Mouse (Mus musculus): ENCODE results near the gene Syce3. TPM values are rescaled to one million over a fixed set of nuclear protein-coding genes. Genes with fewer than 3 reads are reported as not detected.

Syce3 gene
- polyA plus RNA-seq, 1 experiment from 2014 or later, result not detected

DNA sequence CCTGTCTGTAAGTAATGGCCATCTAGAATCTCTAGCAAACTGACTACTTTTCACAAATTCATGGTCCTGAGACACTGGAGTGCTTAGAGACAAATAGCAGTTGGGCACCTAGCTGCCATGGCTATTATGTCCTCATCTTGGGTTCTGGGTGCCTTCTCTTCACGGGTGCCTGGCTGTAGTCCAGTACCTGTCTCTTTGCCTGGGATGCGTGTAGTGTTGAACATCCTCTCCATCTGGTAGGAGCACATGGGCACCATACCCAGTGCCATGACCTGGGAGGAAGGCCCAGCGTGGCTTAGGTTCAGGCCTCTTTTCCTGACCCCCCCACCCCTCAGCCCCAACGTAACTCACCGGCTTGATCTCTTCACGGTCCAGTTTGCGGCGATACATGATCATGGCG lies 11.6 kb upstream of the Syce3 start:
- H3K4me1 ChIP-seq (replicated peaks), result peaks cover 34% of the 10 kb centered on the region
- ATAC-seq (ENCODE audit: insufficient number of reproducible peaks, low FRiP score), result no peak
- H3K36me3 ChIP-seq, result peaks cover 86% of the 10 kb centered on the region
- H3K4me3 ChIP-seq, result no peak overlapping the region
- H3K9ac ChIP-seq, result no peak overlapping the region
- 89% methylated on average over 9 of the region's 9 CpGs for WGBS
- no peaks in the 10 kb centered on the region for H3K9me3 ChIP-seq (replicated peaks)
- H3K27ac ChIP-seq (ENCODE audit: poor library complexity, severe bottlenecking), result no peak overlapping the region
- no peak overlapping the region for H3K4me2 ChIP-seq
- no peaks in the 10 kb centered on the region for H3K27me3 ChIP-seq (replicated peaks)

DNA sequence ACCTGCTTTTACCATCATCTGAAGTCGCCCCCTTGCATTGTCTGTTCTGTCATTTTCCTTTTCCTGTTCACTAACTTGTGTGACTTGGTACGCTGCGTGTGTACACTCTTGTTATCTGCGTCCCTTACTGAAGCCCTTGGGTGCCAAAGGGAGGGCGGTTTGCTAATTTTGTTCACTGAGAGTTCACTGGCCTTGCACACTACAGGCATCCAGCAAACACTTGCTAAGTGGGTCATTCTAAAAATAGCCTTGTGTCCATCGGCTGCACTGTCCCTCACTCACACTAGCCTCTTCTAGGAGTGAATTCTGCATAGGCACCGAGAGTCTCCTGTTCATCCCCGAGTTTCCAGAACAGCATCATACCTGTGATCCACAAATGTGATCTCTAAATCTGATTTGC lies 5.0 kb upstream of the Syce3 start:
- Histone ChIP-seq H3K27ac (ENCODE audit: poor library complexity, severe bottlenecking) (peak overlapping the region; percentile 81), H3K4me2 (peak overlapping the region; percentile 35), H3K9me3 (replicated peaks) (no peaks in the 10 kb centered on the region; the same call in 1 of the 2 replicates), H3K4me3 (no peak overlapping the region), H3K9ac (no peak overlapping the region), H3K4me1 (replicated peaks) (peaks cover 19% of the 10 kb centered on the region), H3K36me3 (peaks cover 42% of the 10 kb centered on the region), H3K27me3 (replicated peaks) (no peaks in the 10 kb centered on the region)
- 46% methylated on average over 8 of the region's 8 CpGs for WGBS
- ATAC-seq (ENCODE audit: insufficient number of reproducible peaks, low FRiP score), result no peak

DNA sequence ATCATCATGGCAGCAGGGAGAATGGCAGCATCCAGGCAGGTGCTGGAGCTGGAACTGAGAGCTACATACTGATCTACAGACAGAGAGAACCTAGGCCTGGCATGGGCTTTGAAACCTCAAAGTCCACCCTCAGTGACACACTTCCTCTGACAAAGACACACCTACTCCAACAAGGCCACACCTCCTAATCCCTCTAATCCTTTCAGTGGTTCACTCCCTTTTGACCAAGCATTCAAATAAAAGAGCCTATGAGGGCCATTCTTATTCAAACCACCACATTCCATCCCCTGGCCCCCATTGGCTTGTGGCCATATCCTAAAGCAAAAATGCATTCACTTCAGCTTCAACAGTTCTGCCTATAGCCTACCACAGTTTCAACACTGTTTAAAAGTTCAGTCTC lies 3.6 kb downstream of the Syce3 start:
- no peak for ATAC-seq (ENCODE audit: insufficient number of reproducible peaks, low FRiP score)

DNA sequence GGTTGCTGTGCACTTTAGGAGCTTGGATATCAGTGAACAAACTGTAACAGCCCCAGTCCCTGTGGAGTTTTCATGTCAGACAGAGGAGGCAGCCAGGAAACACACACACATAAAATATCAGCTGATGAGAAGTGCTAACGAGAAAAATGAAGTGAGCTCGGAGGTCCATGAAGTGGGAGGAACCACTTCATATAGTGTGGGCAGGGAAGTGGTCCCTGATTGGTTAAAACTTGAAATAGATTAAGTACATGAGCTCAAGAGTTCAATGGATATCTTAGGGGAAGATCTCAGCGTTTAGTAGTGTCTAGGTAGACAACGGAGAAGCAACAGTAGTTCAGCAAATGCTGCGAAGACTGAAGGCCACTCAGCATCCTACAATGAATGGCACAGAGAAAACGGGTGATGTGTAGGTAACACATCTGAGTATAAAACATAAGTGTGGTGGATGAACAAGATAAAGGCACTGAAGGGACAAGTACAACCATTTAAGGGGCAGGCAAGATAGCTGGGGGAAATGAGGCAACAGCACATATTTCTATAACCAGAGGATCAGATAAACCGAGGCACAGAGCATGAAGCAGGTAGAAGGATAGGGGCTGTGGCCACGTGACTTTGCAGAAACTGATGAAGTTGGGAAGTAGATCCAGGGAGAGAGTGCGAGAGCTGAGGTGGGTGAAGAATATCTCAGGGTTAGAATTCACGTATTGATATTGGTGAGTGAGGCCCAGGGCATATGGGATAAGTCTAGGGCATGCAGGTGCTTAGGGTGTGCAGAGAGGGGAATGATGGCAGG lies 5.3 kb downstream of the Syce3 start:
- ATAC-seq (ENCODE audit: insufficient number of reproducible peaks, low FRiP score), result no peak
- Histone ChIP-seq H3K27ac (ENCODE audit: poor library complexity, severe bottlenecking) (no peak overlapping the region), H3K36me3 (no peaks in the 10 kb centered on the region), H3K9ac (no peak overlapping the region), H3K27me3 (replicated peaks) (no peaks in the 10 kb centered on the region), H3K4me3 (no peak overlapping the region), H3K4me2 (no peak overlapping the region), H3K4me1 (replicated peaks) (no peaks in the 10 kb centered on the region), H3K9me3 (replicated peaks) (peaks cover 31% of the 10 kb centered on the region)
- 76% methylated on average over 10 of the region's 10 CpGs for whole genome bisulfite sequencing

More for the DNA sequence above, 3.6 kb downstream of the Syce3 start:
- H3K27ac ChIP-seq (ENCODE audit: poor library complexity, severe bottlenecking), result no peak overlapping the region
- H3K4me2 ChIP-seq, result no peak overlapping the region
- H3K4me1 ChIP-seq (replicated peaks), result no peaks in the 10 kb centered on the region
- H3K9ac ChIP-seq, result no peak overlapping the region
- peaks cover 32% of the 10 kb centered on the region for H3K9me3 ChIP-seq (replicated peaks)
- no peaks in the 10 kb centered on the region for H3K27me3 ChIP-seq (replicated peaks)
- no peak overlapping the region for H3K4me3 ChIP-seq
- no peaks in the 10 kb centered on the region for H3K36me3 ChIP-seq

DNA sequence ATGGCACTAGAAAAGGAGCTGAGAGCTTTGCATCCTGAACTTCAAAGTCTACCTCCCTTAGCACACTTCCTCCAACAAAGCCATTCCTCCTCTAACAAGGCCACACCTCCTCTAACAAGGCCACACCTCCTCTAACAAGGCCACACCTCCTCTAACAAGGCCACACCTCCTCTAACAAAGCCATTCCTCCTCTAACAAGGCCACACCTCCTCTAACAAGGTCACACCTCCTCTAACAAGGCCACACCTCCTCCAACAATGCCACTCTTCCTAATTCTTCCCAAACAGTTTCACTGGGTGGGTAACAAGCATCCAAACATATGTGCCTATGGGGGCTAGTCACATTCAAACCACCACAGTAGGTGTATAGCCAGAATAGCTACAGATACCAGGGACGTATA lies 7.8 kb downstream of the Syce3 start:
- Histone ChIP-seq H3K4me3 (no peak overlapping the region), H3K4me2 (no peak overlapping the region), H3K36me3 (no peaks in the 10 kb centered on the region), H3K27ac (ENCODE audit: poor library complexity, severe bottlenecking) (no peak overlapping the region), H3K4me1 (replicated peaks) (no peaks in the 10 kb centered on the region), H3K9ac (no peak overlapping the region), H3K9me3 (replicated peaks) (peaks cover 11% of the 10 kb centered on the region; the same call in 1 of the 2 replicates), H3K27me3 (replicated peaks) (no peaks in the 10 kb centered on the region)
- no peak for ATAC-seq (ENCODE audit: insufficient number of reproducible peaks, low FRiP score)
- 98% methylated on average over 1 of the region's 1 CpGs for WGBS

DNA sequence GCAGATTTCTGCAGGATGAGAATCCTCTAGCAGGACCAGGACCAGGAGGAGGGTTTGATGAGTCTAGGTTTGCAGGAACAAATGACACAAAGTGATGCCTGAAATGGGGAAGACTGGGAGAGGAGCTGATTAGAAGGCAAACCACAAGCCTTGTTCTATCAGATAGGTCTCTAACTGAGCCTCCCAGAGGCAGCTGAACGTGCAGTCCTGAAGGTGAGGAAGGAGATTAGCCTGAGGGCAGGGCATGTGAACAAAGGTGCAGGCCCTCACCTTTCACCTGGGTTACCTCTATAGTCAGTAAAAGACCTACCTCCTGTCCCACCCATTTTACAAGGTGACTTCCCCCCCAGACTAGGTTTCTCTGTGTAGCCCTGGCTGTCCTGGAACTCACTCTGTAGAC lies 10.6 kb downstream of the Syce3 start:
- 55% methylated on average over 1 of the region's 1 CpGs for WGBS
- no peak overlapping the region for H3K9ac ChIP-seq
- 0 out of 2 replicates have a peak, but pooled peaks cover 2% of the 10 kb centered on the region for H3K9me3 ChIP-seq (replicated peaks)
- H3K27me3 ChIP-seq (replicated peaks), result no peaks in the 10 kb centered on the region
- ATAC-seq (ENCODE audit: insufficient number of reproducible peaks, low FRiP score), result no peak
- no peak overlapping the region for H3K27ac ChIP-seq (ENCODE audit: poor library complexity, severe bottlenecking)
- no peaks in the 10 kb centered on the region for H3K4me1 ChIP-seq (replicated peaks)
- H3K4me2 ChIP-seq, result no peak overlapping the region
- no peaks in the 10 kb centered on the region for H3K36me3 ChIP-seq
- H3K4me3 ChIP-seq, result no peak overlapping the region

DNA sequence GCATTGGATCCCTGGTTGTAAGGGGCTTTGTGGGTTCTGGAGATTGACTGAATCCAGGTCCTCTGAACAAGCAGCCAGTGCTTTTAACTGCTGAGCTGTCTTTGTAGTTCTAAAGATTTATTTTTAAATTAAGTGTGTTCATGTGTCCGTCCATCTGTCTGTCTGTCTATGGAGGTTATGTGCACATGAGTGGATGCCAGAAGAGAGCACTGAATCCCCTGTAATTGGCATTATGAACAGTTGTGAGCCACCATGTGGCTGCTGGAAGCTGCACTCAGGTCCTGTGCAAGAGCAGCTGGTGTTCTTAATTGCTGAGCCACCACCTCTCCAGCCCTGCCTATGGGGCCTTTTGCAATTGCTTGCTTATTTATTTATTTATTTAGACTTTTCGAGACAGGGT lies 12.2 kb downstream of the Syce3 start:
- Histone ChIP-seq H3K9ac (no peak overlapping the region), H3K27me3 (replicated peaks) (no peaks in the 10 kb centered on the region), H3K9me3 (replicated peaks) (no peaks in the 10 kb centered on the region), H3K4me2 (no peak overlapping the region), H3K4me3 (no peak overlapping the region), H3K4me1 (replicated peaks) (no peaks in the 10 kb centered on the region), H3K27ac (ENCODE audit: poor library complexity, severe bottlenecking) (no peak overlapping the region), H3K36me3 (no peaks in the 10 kb centered on the region)
- no peak for ATAC-seq (ENCODE audit: insufficient number of reproducible peaks, low FRiP score)
- 85% methylated on average over 2 of the region's 2 CpGs for WGBS

DNA sequence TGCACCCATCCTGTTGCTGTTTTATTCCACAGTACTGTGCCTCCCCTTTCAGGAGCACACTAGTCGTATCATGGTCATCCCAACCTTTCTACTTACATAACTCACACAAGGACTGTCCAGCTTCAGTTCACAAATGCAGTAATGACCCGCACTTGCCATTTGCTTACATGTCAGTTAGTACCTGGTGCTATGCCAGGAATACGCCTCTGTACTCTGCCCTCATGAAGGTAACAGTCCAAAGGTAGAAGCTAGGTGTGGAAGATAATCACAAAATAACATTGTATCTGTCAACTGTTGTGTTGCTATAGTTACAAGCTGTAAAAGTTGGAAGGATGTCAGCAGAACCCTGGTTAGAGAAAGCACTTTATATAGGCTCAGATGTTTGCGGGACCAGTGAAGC lies 13.4 kb downstream of the Syce3 start:
- no peak for ATAC-seq (ENCODE audit: insufficient number of reproducible peaks, low FRiP score)
- H3K27ac ChIP-seq (ENCODE audit: poor library complexity, severe bottlenecking), result no peak overlapping the region
- WGBS, result 83% methylated on average over 4 of the region's 4 CpGs
- no peaks in the 10 kb centered on the region for H3K9me3 ChIP-seq (replicated peaks)
- H3K4me2 ChIP-seq, result no peak overlapping the region
- no peak overlapping the region for H3K9ac ChIP-seq
- H3K4me1 ChIP-seq (replicated peaks), result no peaks in the 10 kb centered on the region
- H3K36me3 ChIP-seq, result no peaks in the 10 kb centered on the region
- H3K4me3 ChIP-seq, result no peak overlapping the region
- H3K27me3 ChIP-seq (replicated peaks), result no peaks in the 10 kb centered on the region

DNA sequence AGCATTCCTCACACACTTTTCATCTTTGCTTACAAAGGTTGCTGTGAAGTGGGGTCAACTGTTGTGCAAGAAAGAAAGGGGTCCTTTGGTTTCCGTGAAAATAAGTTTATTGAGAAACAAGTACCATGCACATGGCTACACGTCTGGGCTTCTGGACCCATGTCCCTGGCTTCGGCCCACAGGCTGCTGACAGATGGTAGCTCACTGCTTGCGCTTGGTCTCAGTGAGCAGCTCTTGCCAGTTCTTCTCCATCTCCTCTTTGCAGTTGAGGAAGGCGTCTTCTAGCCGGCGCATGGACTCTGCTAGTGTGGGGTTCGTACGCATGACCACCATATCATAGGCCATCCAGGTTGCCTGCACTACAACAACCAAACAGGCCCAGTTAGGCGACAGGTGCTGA lies 20.2 kb downstream of the Syce3 start:
- no peak overlapping the region for H3K4me3 ChIP-seq
- no peaks in the 10 kb centered on the region for H3K36me3 ChIP-seq
- H3K27me3 ChIP-seq (replicated peaks), result peaks cover 36% of the 10 kb centered on the region
- 89% methylated on average over 10 of the region's 10 CpGs for WGBS
- H3K27ac ChIP-seq (ENCODE audit: poor library complexity, severe bottlenecking), result no peak overlapping the region
- H3K9me3 ChIP-seq (replicated peaks), result no peaks in the 10 kb centered on the region
- no peak overlapping the region for H3K9ac ChIP-seq
- ATAC-seq (ENCODE audit: insufficient number of reproducible peaks, low FRiP score), result no peak
- H3K4me1 ChIP-seq (replicated peaks), result no peaks in the 10 kb centered on the region
- no peak overlapping the region for H3K4me2 ChIP-seq

DNA sequence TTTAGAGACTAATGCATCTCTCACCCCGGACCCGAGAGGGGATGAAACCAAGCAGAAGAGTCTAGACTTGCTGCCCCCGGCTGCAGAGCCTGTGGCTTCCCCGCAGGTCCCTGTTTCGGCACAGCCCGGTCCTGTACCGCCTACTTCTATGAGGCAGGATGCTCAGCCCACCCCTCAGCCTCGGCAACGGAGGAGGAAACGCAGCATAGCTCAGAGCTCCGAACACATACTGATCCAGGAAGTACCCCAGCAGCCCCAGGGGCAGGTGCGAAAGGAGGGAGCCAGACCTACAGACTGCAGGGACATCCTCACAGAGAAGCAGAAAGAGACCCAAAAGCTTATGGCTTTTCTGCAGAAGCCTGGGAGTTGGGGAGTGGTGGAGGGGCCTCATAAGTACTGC lies 23.2 kb downstream of the Syce3 start:
- WGBS, result 36% methylated on average over 12 of the region's 12 CpGs
- H3K27me3 ChIP-seq (replicated peaks), result peaks cover 52% of the 10 kb centered on the region

DNA sequence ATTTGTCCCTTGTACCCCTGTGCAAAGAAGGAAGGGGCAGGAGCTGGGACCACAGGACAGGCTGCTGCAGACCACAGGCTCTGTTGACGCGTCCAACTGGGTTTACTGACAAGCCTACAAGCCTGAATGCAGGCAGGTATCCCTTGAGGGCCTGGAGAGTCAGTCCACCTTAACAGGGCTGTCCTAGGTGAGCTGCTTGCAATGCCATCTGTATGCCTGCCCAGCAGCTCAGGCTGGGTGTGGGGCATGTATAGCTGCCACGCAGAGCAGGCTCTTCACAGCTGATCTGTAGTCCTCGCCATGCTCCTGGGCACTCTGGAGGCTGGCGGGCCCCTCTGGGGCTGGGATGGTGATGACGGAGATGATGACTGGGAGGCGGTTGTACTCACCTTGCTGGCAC lies 25.7 kb downstream of the Syce3 start, which contains the start of gene Klhdc7b:
TSS of gene Klhdc7b (plus strand) at position 301 of the 400 bp plus-strand sequence.
- Histone ChIP-seq H3K4me3 (no peak within 1 kb of the TSS), H3K4me2 (no peak within 1 kb of the TSS), H3K27ac (ENCODE audit: poor library complexity, severe bottlenecking) (no peak within 1 kb of the TSS), H3K27me3 (replicated peaks) (peaks cover 59% of the 10 kb centered on the region), H3K9me3 (replicated peaks) (no peaks in the 10 kb centered on the region), H3K36me3 (no peaks in the 10 kb centered on the region), H3K9ac (no peak within 1 kb of the TSS), H3K4me1 (replicated peaks) (peaks cover under 1% of the 10 kb centered on the region; the same call in 1 of the 2 replicates)
- no peak for ATAC-seq (ENCODE audit: insufficient number of reproducible peaks, low FRiP score)
- WGBS, result 78% methylated on average over 7 of the region's 7 CpGs

More for the DNA sequence above, 23.2 kb downstream of the Syce3 start:
- no peak overlapping the region for H3K4me2 ChIP-seq
- no peaks in the 10 kb centered on the region for H3K36me3 ChIP-seq
- H3K9ac ChIP-seq, result no peak overlapping the region
- no peak overlapping the region for H3K27ac ChIP-seq (ENCODE audit: poor library complexity, severe bottlenecking)
- no peak overlapping the region for H3K4me3 ChIP-seq
- H3K9me3 ChIP-seq (replicated peaks), result no peaks in the 10 kb centered on the region
- ATAC-seq (ENCODE audit: insufficient number of reproducible peaks, low FRiP score), result no peak
- no peaks in the 10 kb centered on the region for H3K4me1 ChIP-seq (replicated peaks)

DNA sequence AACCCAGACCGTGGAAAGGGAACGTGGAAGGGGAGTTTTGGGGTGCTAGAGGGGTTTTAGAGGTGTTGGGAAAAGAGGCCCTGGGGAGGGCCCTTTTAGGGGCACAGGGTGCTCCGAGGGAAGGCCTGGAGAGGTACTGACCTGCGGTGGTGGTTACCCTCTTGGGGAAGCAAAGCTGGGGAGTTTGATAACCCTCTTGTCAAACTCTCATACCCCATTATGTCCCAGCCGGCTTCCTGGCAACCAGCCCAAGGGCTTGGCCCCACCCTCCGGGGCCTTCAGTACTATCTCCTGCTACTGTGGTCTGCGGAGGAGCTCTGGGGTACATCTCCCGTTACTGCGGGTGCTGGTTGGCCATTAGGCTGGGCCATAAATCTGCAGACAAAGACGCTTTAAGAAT lies 30.9 kb downstream of the Syce3 start:
- H3K27me3 ChIP-seq (replicated peaks), result peaks cover 54% of the 10 kb centered on the region
- 13% methylated on average over 10 of the region's 10 CpGs for WGBS
- H3K36me3 ChIP-seq, result no peaks in the 10 kb centered on the region
- H3K4me2 ChIP-seq, result peak overlapping the region; percentile 92
- H3K4me1 ChIP-seq (replicated peaks), result peaks cover 26% of the 10 kb centered on the region
- H3K27ac ChIP-seq (ENCODE audit: poor library complexity, severe bottlenecking), result no peak overlapping the region
- H3K9ac ChIP-seq, result 0 out of 2 replicates have a peak overlapping the region, but pooled peaks have one; percentile 45
- H3K4me3 ChIP-seq, result peak overlapping the region; percentile 53
- no peaks in the 10 kb centered on the region for H3K9me3 ChIP-seq (replicated peaks)
- 0 out of 2 replicates have a peak, but pooled peaks have one; percentile 12 for ATAC-seq (ENCODE audit: insufficient number of reproducible peaks, low FRiP score)
